Mouse (Mus musculus): ENCODE measurements around the gene Rxfp2. TPM values are rescaled to one million over a fixed set of nuclear protein-coding genes. Genes with fewer than 3 reads are reported as not detected.
A peak's percentile ranks its signal among the peaks of the same experiment; 100 is the strongest.

Gene Rxfp2
- total RNA-seq (2014; rRNA removed) (0.73 TPM in 1 of 2 replicates, not detected in the other), polyA plus RNA-seq (2015; fragmentation: Nextera tagmentation; extraction: Ambion mirVana) (0.21 and 0.31 TPM in 2 replicates)

DNA sequence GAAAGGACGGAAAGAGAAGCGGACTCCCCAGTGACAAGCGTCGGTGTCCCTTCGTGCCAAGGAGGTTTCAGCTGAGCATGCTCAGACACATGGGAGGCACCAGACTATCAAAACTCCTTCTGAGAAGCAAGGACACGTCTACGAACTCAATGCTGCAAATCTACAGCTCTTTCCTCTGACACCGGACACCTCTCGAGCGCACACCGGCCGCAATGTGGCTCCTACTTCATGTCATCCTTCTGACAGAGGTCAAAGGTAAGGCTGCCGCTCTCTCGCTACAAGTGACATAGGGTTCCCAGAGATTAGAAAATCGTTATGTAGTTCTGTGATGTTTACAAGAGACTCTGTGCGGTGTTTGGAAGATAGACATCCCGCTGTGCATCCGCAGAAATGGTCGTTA lies at the start of gene Rxfp2:
TSS of gene Rxfp2 (plus strand) at position 20 of the 400 bp plus-strand sequence.
- H3K9me3 ChIP-seq (ENCODE audit: low read length): no peaks in the 10 kb centered on the region
- no peak for TF ChIP-seq CTCF (IDR thresholded peaks at IDR 0.05; ENCODE audit: low read depth)
- WGBS: 65% methylated on average over 19 of the region's 19 CpGs
- no peak within 1 kb of the TSS for H3K4me3 ChIP-seq (ENCODE audit: low read length)
- H3K9ac ChIP-seq (replicated peaks; ENCODE audit: low read length): no peak within 1 kb of the TSS
- DNase-seq (ENCODE audit: low spot score) (no peak), ATAC-seq (no peak)
- no peaks in the 10 kb centered on the region for H3K27me3 ChIP-seq (ENCODE audit: insufficient read depth, low read length)
- no peaks in the 10 kb centered on the region for H3K4me1 ChIP-seq (ENCODE audit: insufficient read depth, low read length)
- no peaks in the 10 kb centered on the region for H3K36me3 ChIP-seq (ENCODE audit: insufficient read depth, low read length)
- H3K27ac ChIP-seq: no peak within 1 kb of the TSS
- no peak within 1 kb of the TSS for H3K4me2 ChIP-seq (ENCODE audit: low read depth, low read length)

DNA sequence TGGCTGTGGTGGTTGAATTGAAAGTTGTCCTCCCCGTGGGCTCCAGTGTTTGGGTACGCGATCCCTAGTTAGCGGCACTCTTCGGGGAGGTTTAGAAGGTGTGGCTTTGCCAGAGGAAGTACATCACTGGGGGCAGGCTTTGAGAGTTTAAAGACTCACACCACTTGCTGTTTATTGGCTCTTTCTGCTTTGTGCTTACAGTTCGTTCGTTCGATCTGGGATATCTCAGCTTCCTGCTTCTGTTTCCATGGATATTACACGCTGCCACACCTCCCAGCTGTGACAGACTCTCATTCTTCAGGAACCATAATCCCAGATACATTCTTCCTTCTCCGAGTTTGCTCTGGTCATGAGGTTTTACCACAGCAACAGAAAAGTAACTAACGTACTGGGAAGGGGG lies 48.2 kb upstream of the Rxfp2 start:
- no peak overlapping the region for H3K27ac ChIP-seq
- no peak for TF ChIP-seq CTCF (IDR thresholded peaks at IDR 0.05; ENCODE audit: low read depth)
- H3K36me3 ChIP-seq (ENCODE audit: insufficient read depth, low read length): no peaks in the 10 kb centered on the region
- DNase-seq (ENCODE audit: low spot score): no peak
- H3K4me3 ChIP-seq (ENCODE audit: low read length): no peak overlapping the region
- no peak overlapping the region for H3K4me2 ChIP-seq (ENCODE audit: low read depth, low read length)
- H3K27me3 ChIP-seq (ENCODE audit: insufficient read depth, low read length): no peaks in the 10 kb centered on the region
- no peak for ATAC-seq
- WGBS: 84% methylated on average over 11 of the region's 11 CpGs
- no peaks in the 10 kb centered on the region for H3K4me1 ChIP-seq (ENCODE audit: insufficient read depth, low read length)
- no peak overlapping the region for H3K9ac ChIP-seq (replicated peaks; ENCODE audit: low read length)
- no peaks in the 10 kb centered on the region for H3K9me3 ChIP-seq (ENCODE audit: low read length)

- H3K27ac ChIP-seq: no peak overlapping the region
- H3K4me2 ChIP-seq (ENCODE audit: low read depth, low read length): no peak overlapping the region
- no peaks in the 10 kb centered on the region for H3K27me3 ChIP-seq (ENCODE audit: insufficient read depth, low read length)
- no peaks in the 10 kb centered on the region for H3K9me3 ChIP-seq (ENCODE audit: low read length)
- DNase-seq (ENCODE audit: low spot score) (no peak), ATAC-seq (no peak)
- no peak for TF ChIP-seq CTCF (IDR thresholded peaks at IDR 0.05; ENCODE audit: low read depth)
- H3K36me3 ChIP-seq (ENCODE audit: insufficient read depth, low read length): no peaks in the 10 kb centered on the region
- no peak overlapping the region for H3K9ac ChIP-seq (replicated peaks; ENCODE audit: low read length)
- H3K4me3 ChIP-seq (ENCODE audit: low read length): no peak overlapping the region
- WGBS: 72% methylated on average over 2 of the region's 2 CpGs
- H3K4me1 ChIP-seq (ENCODE audit: insufficient read depth, low read length): no peaks in the 10 kb centered on the region
Observed at GRCm38 (mm10) chr5:149977027-149977426, 41.4 kb upstream of the Rxfp2 start.

DNA sequence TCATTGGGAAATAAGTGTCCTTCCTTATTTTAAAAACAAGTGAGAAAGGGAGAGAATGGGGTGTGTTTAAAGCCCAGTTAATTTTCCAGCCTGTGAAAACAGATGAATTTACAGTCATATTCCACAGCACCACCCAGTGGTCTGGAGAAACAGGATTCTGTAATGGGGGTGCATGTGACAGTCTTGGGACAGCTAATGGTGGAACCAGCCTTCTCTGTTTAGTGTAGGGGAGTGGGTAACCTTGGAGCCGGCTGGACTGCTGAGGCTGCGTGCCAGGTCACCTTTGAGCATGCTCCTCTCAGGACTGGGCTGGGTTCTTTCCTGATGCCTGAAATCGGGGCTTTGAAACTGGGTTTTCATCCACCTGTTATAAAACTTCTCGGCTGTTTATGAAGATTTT lies 34.9 kb upstream of the Rxfp2 start:
- H3K27me3 ChIP-seq (ENCODE audit: insufficient read depth, low read length): no peaks in the 10 kb centered on the region
- H3K4me3 ChIP-seq (ENCODE audit: low read length): no peak overlapping the region
- no peaks in the 10 kb centered on the region for H3K9me3 ChIP-seq (ENCODE audit: low read length)
- H3K36me3 ChIP-seq (ENCODE audit: insufficient read depth, low read length): no peaks in the 10 kb centered on the region
- H3K4me1 ChIP-seq (ENCODE audit: insufficient read depth, low read length): no peaks in the 10 kb centered on the region
- no peak overlapping the region for H3K9ac ChIP-seq (replicated peaks; ENCODE audit: low read length)
- DNase-seq (ENCODE audit: low spot score) (peak; percentile 48), ATAC-seq (no peak)
- WGBS: 83% methylated on average over 4 of the region's 4 CpGs
- H3K27ac ChIP-seq: no peak overlapping the region
- TF ChIP-seq CTCF (IDR thresholded peaks at IDR 0.05; ENCODE audit: low read depth): peak; percentile 53
- no peak overlapping the region for H3K4me2 ChIP-seq (ENCODE audit: low read depth, low read length)

DNA sequence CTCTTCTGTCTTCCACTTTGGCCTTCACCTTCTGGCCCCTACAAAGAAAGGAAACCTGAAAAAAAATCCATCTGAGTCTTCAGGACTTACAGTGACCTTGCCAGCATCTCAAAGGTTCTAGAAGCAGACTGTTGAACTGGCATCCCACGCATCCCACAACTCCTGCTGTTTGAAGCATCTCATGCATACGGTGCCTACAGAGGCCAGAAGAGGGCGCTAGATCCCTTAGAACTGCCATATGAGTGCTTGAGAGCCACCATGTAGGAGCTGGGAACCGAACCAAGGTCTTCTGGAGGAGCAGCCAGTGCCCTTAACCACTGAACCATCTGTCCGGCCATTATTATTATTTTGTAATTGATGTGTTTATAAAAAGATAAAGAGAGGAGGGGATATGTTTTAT lies 23.9 kb upstream of the Rxfp2 start:
- Histone ChIP-seq H3K27me3 (ENCODE audit: insufficient read depth, low read length) (no peaks in the 10 kb centered on the region), H3K4me1 (ENCODE audit: insufficient read depth, low read length) (no peaks in the 10 kb centered on the region), H3K27ac (no peak overlapping the region), H3K36me3 (ENCODE audit: insufficient read depth, low read length) (no peaks in the 10 kb centered on the region), H3K4me2 (ENCODE audit: low read depth, low read length) (no peak overlapping the region), H3K9ac (replicated peaks; ENCODE audit: low read length) (no peak overlapping the region), H3K4me3 (ENCODE audit: low read length) (no peak overlapping the region), H3K9me3 (ENCODE audit: low read length) (no peaks in the 10 kb centered on the region)
- ATAC-seq (no peak), DNase-seq (ENCODE audit: low spot score) (no peak)
- 77% methylated on average over 5 of the region's 5 CpGs for WGBS
- no peak for TF ChIP-seq CTCF (IDR thresholded peaks at IDR 0.05; ENCODE audit: low read depth)

DNA sequence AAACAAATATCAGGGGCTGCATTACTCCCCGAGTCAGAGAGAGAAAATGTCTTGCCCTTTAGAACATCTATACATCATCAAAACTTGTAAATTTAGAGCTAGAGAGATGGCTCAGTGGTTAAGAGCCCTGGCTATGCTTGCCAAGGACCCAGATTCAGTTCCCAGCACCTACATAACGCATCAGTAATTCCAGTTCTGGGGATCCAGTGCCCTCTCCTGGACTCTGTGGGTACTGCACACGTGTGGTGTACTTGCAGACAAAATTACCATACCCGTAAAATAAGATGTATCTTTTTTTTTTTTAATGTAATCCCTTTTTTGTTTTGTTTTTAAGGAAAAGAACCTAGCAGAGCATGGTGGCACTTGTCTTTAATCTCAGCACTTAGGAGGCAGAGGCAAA lies 21.9 kb upstream of the Rxfp2 start:
- 96% methylated on average over 4 of the region's 4 CpGs for WGBS

GRCm38 (mm10) chr5:149997321-149998034 lies 21.0 kb upstream of the Rxfp2 start:
- Histone ChIP-seq H3K27me3 (ENCODE audit: insufficient read depth, low read length) (no peaks in the 10 kb centered on the region), H3K4me2 (ENCODE audit: low read depth, low read length) (peak overlapping the region; percentile 4; the same call in 1 of the 2 replicates), H3K9ac (replicated peaks; ENCODE audit: low read length) (no peak overlapping the region), H3K9me3 (ENCODE audit: low read length) (no peaks in the 10 kb centered on the region), H3K27ac (no peak overlapping the region), H3K4me1 (ENCODE audit: insufficient read depth, low read length) (no peaks in the 10 kb centered on the region), H3K36me3 (ENCODE audit: insufficient read depth, low read length) (no peaks in the 10 kb centered on the region), H3K4me3 (ENCODE audit: low read length) (no peak overlapping the region)
- WGBS: 68% methylated on average over 22 of the region's 22 CpGs
- DNase-seq (ENCODE audit: low spot score): no peak
- no peak for TF ChIP-seq CTCF (IDR thresholded peaks at IDR 0.05; ENCODE audit: low read depth)
- ATAC-seq: no peak

More for the DNA sequence above, 21.9 kb upstream of the Rxfp2 start:
- Histone ChIP-seq H3K36me3 (ENCODE audit: insufficient read depth, low read length) (no peaks in the 10 kb centered on the region), H3K27me3 (ENCODE audit: insufficient read depth, low read length) (no peaks in the 10 kb centered on the region), H3K27ac (no peak overlapping the region), H3K4me3 (ENCODE audit: low read length) (no peak overlapping the region), H3K9me3 (ENCODE audit: low read length) (no peaks in the 10 kb centered on the region), H3K4me1 (ENCODE audit: insufficient read depth, low read length) (no peaks in the 10 kb centered on the region), H3K4me2 (ENCODE audit: low read depth, low read length) (no peak overlapping the region), H3K9ac (replicated peaks; ENCODE audit: low read length) (no peak overlapping the region)
- no peak for TF ChIP-seq CTCF (IDR thresholded peaks at IDR 0.05; ENCODE audit: low read depth)
- no peak for DNase-seq (ENCODE audit: low spot score)
- no peak for ATAC-seq

Data from hindbrain, postnatal 0 days (tissue).